Mouse (Mus musculus) hindbrain, embryonic 10.5 days (tissue): ENCODE results near the gene Serpind1. TPM values are rescaled to one million over a fixed set of nuclear protein-coding genes. Genes with fewer than 3 reads are reported as not detected.

Experiments used
- DNase-seq: peaks from one replicate; pipeline ENCODE4 v3.0.0-alpha.2; 2017; ENCODE audit warnings: low spot score
- H3K27ac ChIP-seq: fragments of 300-500 bp; sonication (generic); 2 replicates; pipeline ENCODE4 v1.5.1; 2016; ENCODE audit warnings: mild to moderate bottlenecking, moderate library complexity
- H3K27me3 ChIP-seq: fragments of 300-500 bp; sonication (generic); 2 replicates; pipeline ENCODE4 v1.6.1; 2016; ENCODE audit warnings: mild to moderate bottlenecking; ENCODE audit not compliant: poor library complexity, insufficient read depth, severe bottlenecking
- H3K36me3 ChIP-seq: fragments of 300-500 bp; sonication (generic); 2 replicates; pipeline ENCODE4 v1.6.1; 2016; ENCODE audit warnings: mild to moderate bottlenecking, moderate library complexity
- H3K4me1 ChIP-seq: fragments of 300-500 bp; sonication (generic); replicated peaks from 2 replicates; pipeline ENCODE4 v1.6.1; 2016; ENCODE audit warnings: mild to moderate bottlenecking
- H3K4me3 ChIP-seq: fragments of 300-500 bp; sonication (generic); 2 replicates; pipeline ENCODE4 v1.5.1; 2016; ENCODE audit warnings: mild to moderate bottlenecking, moderate library complexity
- H3K9me3 ChIP-seq: fragments of 300-500 bp; sonication (generic); 2 replicates; pipeline ENCODE4 v1.6.1; 2016; ENCODE audit warnings: mild to moderate bottlenecking, moderate library complexity
- WGBS: fragments of 180-500 bp; shearing (Covaris S2); methylation state at CpG from one replicate; pipeline ENCODE4 v1.1.7; 2016; 5-methylcytosine and 5-hydroxymethylcytosine counted together
- polyA plus RNA-seq: library from polyadenylated mRNA; unstranded; fragments of >200 nt; fragmentation: Nextera tagmentation; extraction: Ambion mirVana; gene quantifications from 2 replicates; pipeline ENCODE4 v1.2.1, GENCODE M21; 2016

The Serpind1 gene
- polyA plus RNA-seq, 1 experiment from 2014 or later, result 0.21 TPM

- no peak overlapping the region for H3K4me3 ChIP-seq
- 93% methylated on average over 4 of the region's 4 CpGs for WGBS
- no peaks in the 10 kb centered on the region for H3K9me3 ChIP-seq
- H3K4me1 ChIP-seq, result no peaks in the 10 kb centered on the region
- no peaks in the 10 kb centered on the region for H3K27me3 ChIP-seq
- DNase-seq, result no peak
- peaks cover 45% of the 10 kb centered on the region for H3K36me3 ChIP-seq
- no peak overlapping the region for H3K27ac ChIP-seq
These were observed 51.1 kb downstream of the Serpind1 start for GRCm38 (mm10) chr16:17382306-17382705.

DNA sequence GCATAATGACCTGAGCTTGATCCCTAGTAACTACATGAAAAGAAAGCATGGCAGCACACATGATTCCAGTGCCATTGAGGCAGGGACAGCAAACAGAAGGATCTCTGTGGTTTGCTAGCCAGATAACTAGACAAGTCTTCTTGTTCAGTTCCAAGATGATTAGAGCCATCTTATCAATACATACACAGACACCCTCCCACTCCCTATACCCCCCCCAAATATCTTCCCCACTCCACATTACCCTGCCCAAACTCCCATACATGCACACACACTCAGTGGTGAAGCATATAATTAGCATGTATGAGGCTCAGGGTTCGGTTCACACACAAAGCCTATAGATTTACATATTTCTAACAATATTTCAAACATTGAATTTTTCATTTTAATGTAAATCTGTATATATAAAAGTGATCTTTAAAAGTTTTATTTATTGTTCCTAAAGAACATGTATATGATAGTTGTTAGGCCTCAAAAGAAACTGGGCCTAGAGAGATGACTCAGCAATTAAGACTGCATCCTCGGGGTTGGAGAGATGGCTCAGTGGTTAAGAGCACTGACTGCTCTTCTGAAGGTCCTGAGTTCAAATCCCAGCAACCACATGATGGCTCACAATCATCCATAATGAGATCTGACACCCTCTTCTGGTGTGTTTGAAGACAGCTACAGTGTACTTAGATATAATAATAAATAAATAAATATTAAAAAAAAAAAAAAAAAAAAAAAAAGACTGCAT lies 52.6 kb downstream of the Serpind1 start:
- H3K4me3 ChIP-seq, result no peak overlapping the region
- no peak overlapping the region for H3K27ac ChIP-seq
- WGBS, result 90% methylated on average over 2 of the region's 2 CpGs
- H3K27me3 ChIP-seq, result no peaks in the 10 kb centered on the region
- DNase-seq, result no peak
- peaks cover 37% of the 10 kb centered on the region for H3K36me3 ChIP-seq
- no peaks in the 10 kb centered on the region for H3K4me1 ChIP-seq
- H3K9me3 ChIP-seq, result no peaks in the 10 kb centered on the region

DNA sequence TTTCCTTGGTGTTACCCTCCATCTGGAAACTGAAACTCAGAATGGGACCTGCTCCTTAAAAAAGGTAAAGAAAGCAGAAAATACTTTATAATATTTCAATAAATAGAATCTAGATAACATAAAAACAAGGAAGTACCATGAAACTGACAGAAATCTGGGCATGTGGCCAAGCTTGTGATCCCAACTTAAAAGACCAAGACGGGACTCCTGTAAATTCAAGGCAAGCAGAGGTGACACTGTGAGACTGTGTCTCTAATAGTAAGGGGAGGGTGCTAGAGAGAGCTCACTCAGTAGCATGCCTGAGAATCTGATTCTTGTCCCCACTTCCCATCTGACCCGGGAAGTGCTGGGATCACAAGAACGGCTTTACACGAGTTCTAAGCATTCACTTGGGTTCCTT lies 61.6 kb downstream of the Serpind1 start:
- H3K4me1 ChIP-seq, result no peaks in the 10 kb centered on the region
- H3K4me3 ChIP-seq, result no peak overlapping the region
- WGBS, result 90% methylated on average over 4 of the region's 4 CpGs
- peaks cover 23% of the 10 kb centered on the region for H3K36me3 ChIP-seq
- H3K27me3 ChIP-seq, result no peaks in the 10 kb centered on the region
- H3K9me3 ChIP-seq, result no peaks in the 10 kb centered on the region
- H3K27ac ChIP-seq, result no peak overlapping the region
- no peak for DNase-seq

Other genes with a start within 250 kb of the Serpind1 start
- 159 and 177 TPM in 2 replicates for gene Ppil2, start 220.1 kb upstream of the Serpind1 start, polyA plus RNA-seq
- 146 and 175 TPM in 2 replicates for gene 2610318N02Rik, start 206.2 kb upstream of the Serpind1 start, polyA plus RNA-seq
- 114 and 136 TPM in 2 replicates for gene Sdf2l1, start 199.0 kb upstream of the Serpind1 start, polyA plus RNA-seq
- gene Ydjc, start 186.8 kb upstream of the Serpind1 start, polyA plus RNA-seq, result 7.8 and 10.1 TPM in 2 replicates
- 0.73 and 0.75 TPM in 2 replicates for gene Ccdc116, start 184.1 kb upstream of the Serpind1 start, polyA plus RNA-seq
- gene Ube2l3, start 128.7 kb upstream of the Serpind1 start, polyA plus RNA-seq, result 394 and 407 TPM in 2 replicates
- gene Rimbp3, start 122.8 kb upstream of the Serpind1 start, polyA plus RNA-seq, result 1.6 and 1.9 TPM in 2 replicates
- 16.1 and 18.0 TPM in 2 replicates for gene Hic2, start 97.8 kb upstream of the Serpind1 start, polyA plus RNA-seq
- gene Tmem191c, start 55.3 kb upstream of the Serpind1 start, polyA plus RNA-seq, result 7.2 and 11.1 TPM in 2 replicates
- 11.9 and 12.9 TPM in 2 replicates for gene Snap29, start 74.6 kb downstream of the Serpind1 start, polyA plus RNA-seq
- 38.8 and 48.4 TPM in 2 replicates for gene Pi4ka, start 74.9 kb downstream of the Serpind1 start, polyA plus RNA-seq
- 75.8 and 81.5 TPM in 2 replicates for gene Crkl, start 120.6 kb downstream of the Serpind1 start, polyA plus RNA-seq
- 2.2 and 3.7 TPM in 2 replicates for gene Aifm3, start 158.2 kb downstream of the Serpind1 start, polyA plus RNA-seq
- gene Lztr1, start 177.3 kb downstream of the Serpind1 start, polyA plus RNA-seq, result 91.1 and 105 TPM in 2 replicates
- 49.6 and 59.1 TPM in 2 replicates for gene Thap7, start 199.8 kb downstream of the Serpind1 start, polyA plus RNA-seq
- gene Lrrc74b, start 229.9 kb downstream of the Serpind1 start, polyA plus RNA-seq, result 0.55 and 1.1 TPM in 2 replicates
- gene P2rx6, start 230.5 kb downstream of the Serpind1 start, polyA plus RNA-seq, result 1.1 and 1.2 TPM in 2 replicates